Mouse (Mus musculus): ENCODE data around the gene Nexn. TPM values are rescaled to one million over a fixed set of nuclear protein-coding genes. Genes with fewer than 3 reads are reported as not detected.
"Not testable (repeated sequence)": the region's sequence is repeated elsewhere in the genome, so short reads cannot be mapped to it uniquely, and the experiment has no call there.

Nexn gene
- total RNA-seq, 1 experiment, result 3.1 TPM

DNA sequence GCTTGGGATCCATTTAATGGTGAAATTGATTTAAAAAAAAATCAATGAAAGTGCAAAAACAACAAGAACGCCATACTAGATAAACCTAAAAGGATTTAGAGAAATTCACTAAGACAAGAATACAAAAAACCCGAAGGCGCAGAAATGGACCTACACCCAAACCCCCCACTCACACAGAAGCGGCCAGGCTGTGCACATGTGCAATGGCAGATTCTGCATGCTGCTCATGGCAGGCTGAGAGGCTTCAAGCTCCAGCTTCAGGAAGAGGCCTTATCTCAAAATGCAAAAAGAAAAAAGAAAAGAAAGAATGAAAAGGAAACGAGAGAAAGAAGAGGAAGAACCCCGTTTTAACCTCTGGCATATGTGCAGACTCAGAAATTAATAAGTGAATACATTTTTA is 62.7 kb downstream of the Nexn start:
- Histone ChIP-seq H3K9ac (ENCODE audit: insufficient read depth, low read depth, low read length, poor library complexity, severe bottlenecking) (no peak overlapping the region), H3K36me3 (ENCODE audit: control insufficient read depth, insufficient read depth, low read length, poor library complexity, severe bottlenecking) (peaks cover 2% of the 10 kb centered on the region; the same call in 1 of the 2 replicates), H3K4me3 (ENCODE audit: insufficient read depth in 1 of 2, low read depth in 1 of 2, low read length in 2 of 2, poor library complexity in 1 of 2, severe bottlenecking in 1 of 2) (no peak overlapping the region), H3K9me3 (ENCODE audit: control insufficient read depth, insufficient read depth, low read depth, low read length) (no peaks in the 10 kb centered on the region), H3K27ac (ENCODE audit: insufficient read depth, low read depth, low read length, poor library complexity, severe bottlenecking) (no peak overlapping the region), H3K4me1 (ENCODE audit: control insufficient read depth in 2 of 2, insufficient read depth in 2 of 2, low read length in 2 of 2, poor library complexity in 1 of 2) (peaks cover 0 to 3% of the 10 kb centered on the region in 2 experiments; a peak in 1 of 4 replicates)
- in situ Hi-C loops (cut with MboI; ENCODE audit: low sequenced_read_pairs in 2 of 2, unreplicated experiment in 2 of 2), result loop anchor here in 1 of 2 experiments (10.0 kb wide), 1 partner anchor 89 kb away; no protein-coding TSS in a partner anchor
- TF ChIP-seq CHD2 (IDR thresholded peaks at IDR 0.05; ENCODE audit: low read depth, low read length) (no peak), ZNF384 (IDR thresholded peaks at IDR 0.05; ENCODE audit: low read depth, low read length) (no peak)
- DNase-seq (ENCODE audit: low read depth, low spot score), result no peak

DNA sequence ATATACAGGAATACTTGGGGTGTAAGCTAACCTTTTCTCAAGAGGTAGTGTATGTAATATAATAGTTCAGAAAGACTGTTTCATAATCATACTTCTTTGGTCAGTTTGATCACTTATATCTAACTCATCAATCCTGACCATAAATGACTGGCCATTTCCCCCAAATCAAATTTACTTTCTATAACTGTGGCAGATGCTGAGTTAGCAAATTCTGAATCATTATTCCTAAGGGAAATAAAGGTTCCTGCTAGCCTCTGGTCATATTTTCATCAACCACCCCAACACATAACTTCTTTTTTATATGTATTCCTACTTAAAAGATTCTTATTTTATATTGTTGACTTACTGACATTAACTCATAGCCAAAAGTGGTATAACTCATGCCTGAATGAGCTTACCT is 63.2 kb downstream of the Nexn start:
- TF ChIP-seq MAFK (IDR thresholded peaks at IDR 0.05; ENCODE audit: insufficient read depth, low read depth, low read length) (peak; percentile 41; the same call in 1 of the 2 replicates), ZC3H11A (IDR thresholded peaks at IDR 0.05; ENCODE audit: borderline replicate concordance, low read depth, low read length) (no peak)
- in situ Hi-C loops (cut with MboI; ENCODE audit: low sequenced_read_pairs in 2 of 2, unreplicated experiment in 2 of 2), result loop anchor here in 1 of 2 experiments (10.0 kb wide), 1 partner anchor 88 kb away; no protein-coding TSS in a partner anchor
- H3K9ac ChIP-seq (ENCODE audit: insufficient read depth, low read depth, low read length, poor library complexity, severe bottlenecking), result no peak overlapping the region
- no peak overlapping the region for H3K27ac ChIP-seq (ENCODE audit: insufficient read depth, low read depth, low read length, poor library complexity, severe bottlenecking)
- DNase-seq (ENCODE audit: low read depth, low spot score), result no peak
- H3K4me3 ChIP-seq (ENCODE audit: insufficient read depth in 1 of 2, low read depth in 1 of 2, low read length in 2 of 2, poor library complexity in 1 of 2, severe bottlenecking in 1 of 2), result no peak overlapping the region
- no peaks in the 10 kb centered on the region for H3K9me3 ChIP-seq (ENCODE audit: control insufficient read depth, insufficient read depth, low read depth, low read length)
- H3K36me3 ChIP-seq (ENCODE audit: control insufficient read depth, insufficient read depth, low read length, poor library complexity, severe bottlenecking), result peaks cover 2% of the 10 kb centered on the region; the same call in 1 of the 2 replicates
- peaks cover 0 to 3% of the 10 kb centered on the region in 2 experiments; a peak in 1 of 4 replicates for H3K4me1 ChIP-seq (ENCODE audit: control insufficient read depth in 2 of 2, insufficient read depth in 2 of 2, low read length in 2 of 2, poor library complexity in 1 of 2)

DNA sequence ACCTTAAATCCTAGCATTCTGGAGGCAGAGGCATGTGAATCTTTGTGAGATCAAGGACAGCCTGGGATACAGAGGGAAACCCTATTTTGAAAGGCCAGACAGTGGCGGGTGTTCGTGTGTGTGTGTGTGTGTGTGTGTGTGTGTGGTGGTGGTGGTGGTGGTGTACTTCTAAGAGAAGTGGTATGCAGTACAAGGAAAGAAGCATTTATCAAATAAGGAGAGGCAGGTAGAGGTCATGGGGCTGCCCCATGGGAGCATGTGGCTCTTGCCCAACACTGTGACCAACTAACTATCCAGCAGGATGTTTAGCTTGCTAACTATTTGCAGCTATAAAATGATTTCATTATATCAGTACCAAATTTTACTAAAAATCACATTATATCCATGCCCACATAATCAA is 64.5 kb downstream of the Nexn start:
- H3K9ac ChIP-seq (ENCODE audit: insufficient read depth, low read depth, low read length, poor library complexity, severe bottlenecking), result no peak overlapping the region
- in situ Hi-C loops (cut with MboI; ENCODE audit: low sequenced_read_pairs in 2 of 2, unreplicated experiment in 2 of 2), result loop anchor here in 1 of 2 experiments (10.0 kb wide), 1 partner anchor 87 kb away; no protein-coding TSS in a partner anchor

DNA sequence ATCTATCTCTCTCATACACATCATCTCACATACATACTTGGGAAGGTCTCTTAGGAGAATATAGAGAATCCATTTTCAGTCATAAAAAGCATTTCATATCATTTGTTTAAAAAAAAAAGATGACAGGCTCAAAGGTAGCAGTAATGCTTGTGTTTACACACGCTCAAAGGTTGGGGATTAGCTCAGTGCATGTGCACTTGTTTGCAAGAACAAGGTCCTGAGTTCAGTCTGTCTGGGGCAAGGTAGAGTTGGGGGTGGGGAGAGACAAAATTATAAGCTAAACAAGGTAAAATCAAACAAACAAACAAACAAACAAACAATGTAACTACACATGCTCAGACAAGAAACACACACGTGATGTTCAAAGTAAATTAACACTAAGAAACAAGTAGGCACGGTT is 65.0 kb downstream of the Nexn start:
- in situ Hi-C loops (cut with MboI; ENCODE audit: low sequenced_read_pairs in 2 of 2, unreplicated experiment in 2 of 2), result loop anchor here in 1 of 2 experiments (10.0 kb wide), 1 partner anchor 86 kb away; no protein-coding TSS in a partner anchor
- no peak for DNase-seq (ENCODE audit: low read depth, low spot score)
- TF ChIP-seq MAFK (IDR thresholded peaks at IDR 0.05; ENCODE audit: insufficient read depth, low read depth, low read length), result no peak
- no peak for TF ChIP-seq CHD2 (IDR thresholded peaks at IDR 0.05; ENCODE audit: low read depth, low read length)
- TF ChIP-seq ZNF384 (IDR thresholded peaks at IDR 0.05; ENCODE audit: low read depth, low read length), result no peak
- TF ChIP-seq HCFC1 (IDR thresholded peaks at IDR 0.05; ENCODE audit: borderline replicate concordance, insufficient read depth, low read length), result no peak
- TF ChIP-seq ZC3H11A (IDR thresholded peaks at IDR 0.05; ENCODE audit: borderline replicate concordance, low read depth, low read length), result no peak

More for the DNA sequence above, 64.5 kb downstream of the Nexn start:
- Histone ChIP-seq H3K27ac (ENCODE audit: insufficient read depth, low read depth, low read length, poor library complexity, severe bottlenecking) (no peak overlapping the region), H3K9me3 (ENCODE audit: control insufficient read depth, insufficient read depth, low read depth, low read length) (no peaks in the 10 kb centered on the region), H3K4me3 (ENCODE audit: insufficient read depth in 1 of 2, low read depth in 1 of 2, low read length in 2 of 2, poor library complexity in 1 of 2, severe bottlenecking in 1 of 2) (no peak overlapping the region), H3K36me3 (ENCODE audit: control insufficient read depth, insufficient read depth, low read length, poor library complexity, severe bottlenecking) (no peaks in the 10 kb centered on the region), H3K4me1 (ENCODE audit: control insufficient read depth in 2 of 2, insufficient read depth in 2 of 2, low read length in 2 of 2, poor library complexity in 1 of 2) (no peaks in the 10 kb centered on the region; a peak in 1 of 4 replicates)
- no peak for TF ChIP-seq HCFC1 (IDR thresholded peaks at IDR 0.05; ENCODE audit: borderline replicate concordance, insufficient read depth, low read length)
- TF ChIP-seq MAFK (IDR thresholded peaks at IDR 0.05; ENCODE audit: insufficient read depth, low read depth, low read length), result no peak
- no peak for TF ChIP-seq ZC3H11A (IDR thresholded peaks at IDR 0.05; ENCODE audit: borderline replicate concordance, low read depth, low read length)
- TF ChIP-seq CHD2 (IDR thresholded peaks at IDR 0.05; ENCODE audit: low read depth, low read length), result no peak
- TF ChIP-seq ZNF384 (IDR thresholded peaks at IDR 0.05; ENCODE audit: low read depth, low read length), result no peak
- no peak for DNase-seq (ENCODE audit: low read depth, low spot score)

DNA sequence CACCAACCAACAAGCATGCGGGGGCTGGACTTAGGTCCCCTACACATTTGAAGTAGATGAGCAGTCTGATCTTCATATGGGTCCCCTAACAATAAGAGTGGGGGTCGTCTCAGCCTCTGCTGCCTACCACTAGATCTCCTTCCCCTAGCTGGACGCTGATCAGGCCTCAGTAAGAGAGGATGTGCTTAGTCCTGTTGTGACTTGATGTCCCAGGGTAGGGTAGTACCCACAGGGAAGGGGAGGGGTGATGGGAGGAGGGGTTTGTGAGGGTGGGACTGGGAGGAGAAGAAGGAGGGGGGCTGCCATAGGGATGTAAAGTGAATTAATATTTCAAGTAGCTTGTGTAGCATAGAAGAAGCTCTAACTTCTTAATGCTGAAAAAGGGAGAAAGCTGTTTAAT is 67.0 kb downstream of the Nexn start:
- H3K9me3 ChIP-seq (ENCODE audit: control insufficient read depth, insufficient read depth, low read depth, low read length), result no peaks in the 10 kb centered on the region
- H3K9ac ChIP-seq (ENCODE audit: insufficient read depth, low read depth, low read length, poor library complexity, severe bottlenecking), result no peak overlapping the region
- H3K4me1 ChIP-seq (ENCODE audit: control insufficient read depth in 2 of 2, insufficient read depth in 2 of 2, low read length in 2 of 2, poor library complexity in 1 of 2), result no peaks in the 10 kb centered on the region; a peak in 1 of 4 replicates
- no peak for TF ChIP-seq HCFC1 (IDR thresholded peaks at IDR 0.05; ENCODE audit: borderline replicate concordance, insufficient read depth, low read length)
- no peak for TF ChIP-seq CHD2 (IDR thresholded peaks at IDR 0.05; ENCODE audit: low read depth, low read length)
- TF ChIP-seq ZNF384 (IDR thresholded peaks at IDR 0.05; ENCODE audit: low read depth, low read length), result no peak
- TF ChIP-seq MAFK (IDR thresholded peaks at IDR 0.05; ENCODE audit: insufficient read depth, low read depth, low read length), result no peak
- TF ChIP-seq ZC3H11A (IDR thresholded peaks at IDR 0.05; ENCODE audit: borderline replicate concordance, low read depth, low read length), result no peak
- no peaks in the 10 kb centered on the region for H3K36me3 ChIP-seq (ENCODE audit: control insufficient read depth, insufficient read depth, low read length, poor library complexity, severe bottlenecking)
- in situ Hi-C loops (cut with MboI; ENCODE audit: low sequenced_read_pairs in 2 of 2, unreplicated experiment in 2 of 2), result no loop called here
- H3K4me3 ChIP-seq (ENCODE audit: insufficient read depth in 1 of 2, low read depth in 1 of 2, low read length in 2 of 2, poor library complexity in 1 of 2, severe bottlenecking in 1 of 2), result no peak overlapping the region
- H3K27ac ChIP-seq (ENCODE audit: insufficient read depth, low read depth, low read length, poor library complexity, severe bottlenecking), result no peak overlapping the region
- no peak for DNase-seq (ENCODE audit: low read depth, low spot score)

More for the DNA sequence above, 65.0 kb downstream of the Nexn start:
- Histone ChIP-seq H3K27ac (ENCODE audit: insufficient read depth, low read depth, low read length, poor library complexity, severe bottlenecking) (no peak overlapping the region), H3K9me3 (ENCODE audit: control insufficient read depth, insufficient read depth, low read depth, low read length) (no peaks in the 10 kb centered on the region), H3K36me3 (ENCODE audit: control insufficient read depth, insufficient read depth, low read length, poor library complexity, severe bottlenecking) (no peaks in the 10 kb centered on the region), H3K4me3 (ENCODE audit: insufficient read depth in 1 of 2, low read depth in 1 of 2, low read length in 2 of 2, poor library complexity in 1 of 2, severe bottlenecking in 1 of 2) (no peak overlapping the region), H3K9ac (ENCODE audit: insufficient read depth, low read depth, low read length, poor library complexity, severe bottlenecking) (no peak overlapping the region), H3K4me1 (ENCODE audit: control insufficient read depth in 2 of 2, insufficient read depth in 2 of 2, low read length in 2 of 2, poor library complexity in 1 of 2) (no peaks in the 10 kb centered on the region; a peak in 1 of 4 replicates)

DNA sequence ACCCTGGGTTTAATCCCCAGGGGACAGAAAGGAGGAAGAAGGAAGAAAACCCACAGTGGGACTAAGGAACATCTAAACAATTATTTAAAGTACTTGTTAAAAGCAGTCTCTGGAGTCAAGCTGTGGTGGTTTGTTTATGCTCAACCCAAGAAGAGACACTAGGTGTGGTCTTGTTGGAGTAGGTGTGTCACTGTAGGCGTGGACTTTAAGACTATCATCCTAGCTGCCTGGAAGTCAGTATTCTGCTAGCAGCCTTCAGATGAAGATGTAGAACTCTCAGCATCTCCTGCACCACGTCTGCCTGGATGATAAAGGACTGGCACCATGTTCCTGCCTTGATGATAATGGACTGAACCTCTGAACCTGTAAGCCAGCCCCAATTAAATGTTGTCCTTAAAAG is 68.9 kb downstream of the Nexn start:
- H3K36me3 ChIP-seq (ENCODE audit: control insufficient read depth, insufficient read depth, low read length, poor library complexity, severe bottlenecking); DNase-seq (ENCODE audit: low read depth, low spot score); H3K4me3 ChIP-seq (ENCODE audit: insufficient read depth in 1 of 2, low read depth in 1 of 2, low read length in 2 of 2, poor library complexity in 1 of 2, severe bottlenecking in 1 of 2); H3K4me1 ChIP-seq (ENCODE audit: control insufficient read depth in 2 of 2, insufficient read depth in 2 of 2, low read length in 2 of 2, poor library complexity in 1 of 2); H3K9ac ChIP-seq (ENCODE audit: insufficient read depth, low read depth, low read length, poor library complexity, severe bottlenecking); H3K9me3 ChIP-seq (ENCODE audit: control insufficient read depth, insufficient read depth, low read depth, low read length); in situ Hi-C loops (cut with MboI; ENCODE audit: low sequenced_read_pairs in 2 of 2, unreplicated experiment in 2 of 2); H3K27ac ChIP-seq (ENCODE audit: insufficient read depth, low read depth, low read length, poor library complexity, severe bottlenecking): not testable (repeated sequence)

Measured in ES-E14 (cell line).